Mouse (Mus musculus) G1E (cell line): ENCODE measurements around the gene Slc24a3.

Experiments used
- CTCF ChIP-seq: IDR thresholded peaks from 2 replicates; pipeline ENCODE4 v1.5.1; 2012; ENCODE audit warnings: low read depth, low read length, inconsistent platforms, mixed read lengths
- GATA1 ChIP-seq: IDR thresholded peaks from 2 replicates; pipeline ENCODE4 v1.6.1; 2012; ENCODE audit warnings: borderline replicate concordance, low read length, inconsistent platforms, mixed read lengths
- POLR2AphosphoS5 ChIP-seq: IDR thresholded peaks from 2 replicates; pipeline ENCODE4 v1.6.1; 2012; ENCODE audit warnings: low read depth, low read length, inconsistent platforms; ENCODE audit not compliant: insufficient replicate concordance
- TAL1 ChIP-seq: conservative IDR thresholded peaks from 2 replicates; pipeline ENCODE4 v1.6.1; 2012; ENCODE audit warnings: low read depth, low read length, inconsistent platforms, mixed read lengths

- no peak for TF ChIP-seq CTCF
- TF ChIP-seq POLR2AphosphoS5, result no peak
- TF ChIP-seq GATA1, result no peak
- no peak for TF ChIP-seq TAL1
Measured at GRCm38 (mm10) chr2:145613705-145614104, 446.2 kb downstream of the Slc24a3 start.
